Mouse (Mus musculus) liver, embryonic 11.5 days (tissue): ENCODE measurements around the gene Ttc26. TPM values are rescaled to one million over a fixed set of nuclear protein-coding genes. Genes with fewer than 3 reads are reported as not detected.
"Not testable (repeated sequence)": the region's sequence is repeated elsewhere in the genome, so short reads cannot be mapped to it uniquely, and the experiment has no call there.

ENCODE experiments used
- ATAC-seq: fragments of 200-750 bp; cut with Nextera tagmentation; replicated peaks from 2 replicates; pipeline ENCODE4 v1.8.0; 2017; ENCODE audit warnings: moderate number of reproducible peaks, mild to moderate bottlenecking, moderate TSS enrichment, moderate library complexity; ENCODE audit not compliant: low FRiP score
- DNase-seq: peaks from one replicate; pipeline ENCODE4 v3.0.0-alpha.2; 2017; ENCODE audit warnings: low spot score
- H3K27ac ChIP-seq: fragments of 300-500 bp; sonication (generic); 2 replicates; pipeline ENCODE4 v1.5.1; 2014; ENCODE audit warnings: mild to moderate bottlenecking, low read depth, low read length, control low read depth
- H3K27me3 ChIP-seq: fragments of 300-500 bp; sonication (generic); replicated peaks from 2 replicates; pipeline ENCODE4 v1.6.1; 2014; ENCODE audit warnings: low read length, mixed read lengths; ENCODE audit not compliant: control insufficient read depth, insufficient read depth
- H3K36me3 ChIP-seq: fragments of 300-500 bp; sonication (generic); 2 replicates; pipeline ENCODE4 v1.6.1; 2014; ENCODE audit warnings: mild to moderate bottlenecking, low read length, moderate library complexity, mixed read lengths; ENCODE audit not compliant: control insufficient read depth, insufficient read depth
- H3K4me1 ChIP-seq: fragments of 300-500 bp; sonication (generic); replicated peaks from 2 replicates; pipeline ENCODE4 v1.6.1; 2014; ENCODE audit warnings: low read length, mixed read lengths; ENCODE audit not compliant: control insufficient read depth, insufficient read depth
- H3K4me2 ChIP-seq: fragments of 300-500 bp; sonication (generic); 2 replicates; pipeline ENCODE4 v1.6.1; 2014; ENCODE audit warnings: mild to moderate bottlenecking, control low read depth, moderate library complexity
- H3K4me3 ChIP-seq: fragments of 300-500 bp; sonication (generic); 2 replicates; pipeline ENCODE4 v1.5.1; 2014; ENCODE audit warnings: low read depth, low read length, control low read depth
- H3K9ac ChIP-seq: fragments of 300-500 bp; sonication (generic); 2 replicates; pipeline ENCODE4 v1.6.1; 2014; ENCODE audit warnings: low read depth, low read length, control low read depth
- H3K9me3 ChIP-seq: fragments of 300-500 bp; sonication (generic); 2 replicates; pipeline ENCODE4 v1.6.1; 2016; ENCODE audit warnings: low read length, inconsistent platforms, mixed read lengths; ENCODE audit not compliant: control insufficient read depth
- WGBS: fragments of 180-500 bp; shearing (Covaris S2); extraction: QIAGEN DNeasy Blood & Tissue Kit; methylation state at CpG from one replicate; pipeline ENCODE4 v1.1.7; 2014; 5-methylcytosine and 5-hydroxymethylcytosine counted together
- polyA plus RNA-seq: library from polyadenylated mRNA; unstranded; fragments of >200 nt; fragmentation: Nextera tagmentation; extraction: Ambion mirVana; gene quantifications from 2 replicates; pipeline ENCODE4 v1.2.1, GENCODE M21; 2014

Gene Ttc26
- polyA plus RNA-seq, 1 experiment from 2014 or later, result 3.8 TPM

GRCm38 (mm10) chr6:38389671-38390070 lies 8.4 kb downstream of the Ttc26 start:
- Histone ChIP-seq H3K4me2 (no peak overlapping the region), H3K27me3 (no peaks in the 10 kb centered on the region), H3K36me3 (peaks cover 2% of the 10 kb centered on the region; the same call in 1 of the 2 replicates), H3K9me3 (no peaks in the 10 kb centered on the region), H3K27ac (no peak overlapping the region), H3K4me1 (no peaks in the 10 kb centered on the region), H3K9ac (no peak overlapping the region), H3K4me3 (no peak overlapping the region)
- 76% methylated on average over 3 of the region's 3 CpGs for WGBS
- ATAC-seq, result no peak
- no peak for DNase-seq

- H3K9ac ChIP-seq, H3K36me3 ChIP-seq, H3K4me1 ChIP-seq, H3K27ac ChIP-seq, ATAC-seq, DNase-seq, H3K27me3 ChIP-seq, H3K9me3 ChIP-seq: not testable (repeated sequence)
- WGBS, result 60% methylated on average over 5 of the region's 5 CpGs
- Histone ChIP-seq H3K4me3 (peak overlapping the region; percentile 100), H3K4me2 (peak overlapping the region; percentile 90)
Measured at GRCm38 (mm10) chr6:38432457-38432856, 51.2 kb downstream of the Ttc26 start.

- peak within 1 kb of the TSS; percentile 100 for H3K4me3 ChIP-seq
Measured at GRCm38 (mm10) chr6:38433261-38434033, 52.2 kb downstream of the Ttc26 start, which contains the start of gene Ubn2. TSS of gene Ubn2 (plus strand) at chr6:38433950.

GRCm38 (mm10) chr6:38434055-38435023 lies 53.1 kb downstream of the Ttc26 start:
- Histone ChIP-seq H3K4me2 (peak overlapping the region; percentile 67), H3K4me3 (peak overlapping the region; percentile 100), H3K9me3 (no peaks in the 10 kb centered on the region), H3K36me3 (no peaks in the 10 kb centered on the region), H3K27ac (peak overlapping the region; percentile 92), H3K4me1 (peaks cover 10% of the 10 kb centered on the region), H3K9ac (peak overlapping the region; percentile 80), H3K27me3 (no peaks in the 10 kb centered on the region)
- under 1% methylated on average over 84 of the region's 118 CpGs for WGBS
- peak; percentile 67 for ATAC-seq
- DNase-seq, result peak; percentile 76

More at GRCm38 (mm10) chr6:38433261-38434033, 52.2 kb downstream of the Ttc26 start, which contains the start of gene Ubn2:
- Histone ChIP-seq H3K9ac (peak within 1 kb of the TSS; percentile 80), H3K36me3 (no peaks in the 10 kb centered on the region), H3K4me2 (peak within 1 kb of the TSS; percentile 90), H3K27me3 (no peaks in the 10 kb centered on the region), H3K9me3 (no peaks in the 10 kb centered on the region), H3K4me1 (peaks cover 10% of the 10 kb centered on the region), H3K27ac (peak within 1 kb of the TSS; percentile 92)
- DNase-seq, result peak; percentile 95
- under 1% methylated on average over 64 of the region's 64 CpGs for WGBS
- peak; percentile 96 for ATAC-seq

GRCm38 (mm10) chr6:38443842-38444241 lies 62.6 kb downstream of the Ttc26 start:
- peak overlapping the region; percentile 39 for H3K4me2 ChIP-seq
- ATAC-seq, result peak; percentile 89
- H3K27ac ChIP-seq, result peak overlapping the region; percentile 76

GRCm38 (mm10) chr6:38448295-38448694 lies 67.0 kb downstream of the Ttc26 start:
- H3K4me1 ChIP-seq, result peaks cover 18% of the 10 kb centered on the region
- H3K36me3 ChIP-seq, result peaks cover 10% of the 10 kb centered on the region; the same call in 1 of the 2 replicates
- no peak overlapping the region for H3K9ac ChIP-seq
- H3K4me3 ChIP-seq, result no peak overlapping the region
- ATAC-seq, result no peak
- 58% methylated on average over 2 of the region's 2 CpGs for WGBS
- DNase-seq, result no peak
- H3K27me3 ChIP-seq, result no peaks in the 10 kb centered on the region
- no peaks in the 10 kb centered on the region for H3K9me3 ChIP-seq
- no peak overlapping the region for H3K27ac ChIP-seq
- no peak overlapping the region for H3K4me2 ChIP-seq

More at GRCm38 (mm10) chr6:38443842-38444241, 62.6 kb downstream of the Ttc26 start:
- 24% methylated on average over 3 of the region's 3 CpGs for WGBS
- no peaks in the 10 kb centered on the region for H3K9me3 ChIP-seq
- no peak overlapping the region for H3K4me3 ChIP-seq
- peaks cover 18% of the 10 kb centered on the region for H3K4me1 ChIP-seq
- H3K27me3 ChIP-seq, result no peaks in the 10 kb centered on the region
- H3K36me3 ChIP-seq, result no peaks in the 10 kb centered on the region; the same call in 1 of the 2 replicates
- H3K9ac ChIP-seq, result no peak overlapping the region
- no peak for DNase-seq

- ATAC-seq (no peak), DNase-seq (no peak)
- WGBS, result 92% methylated on average over 4 of the region's 4 CpGs
- Histone ChIP-seq H3K4me3 (no peak overlapping the region), H3K4me2 (no peak overlapping the region), H3K4me1 (no peaks in the 10 kb centered on the region; the same call in 1 of the 2 replicates), H3K9ac (no peak overlapping the region), H3K9me3 (no peaks in the 10 kb centered on the region), H3K27me3 (no peaks in the 10 kb centered on the region), H3K27ac (no peak overlapping the region), H3K36me3 (peaks cover 10% of the 10 kb centered on the region; the same call in 1 of the 2 replicates)
Measured at GRCm38 (mm10) chr6:38453049-38453448, 71.8 kb downstream of the Ttc26 start.

GRCm38 (mm10) chr6:38456425-38456824 lies 75.2 kb downstream of the Ttc26 start:
- not testable (repeated sequence) for H3K9ac ChIP-seq, H3K4me3 ChIP-seq, H3K27ac ChIP-seq, H3K4me1 ChIP-seq, H3K36me3 ChIP-seq, H3K4me2 ChIP-seq, H3K9me3 ChIP-seq, DNase-seq, H3K27me3 ChIP-seq
- peak; percentile 43 for ATAC-seq
